ENCODE assay signal across 15 mouse cellular contexts in the genomic region with DNA sequence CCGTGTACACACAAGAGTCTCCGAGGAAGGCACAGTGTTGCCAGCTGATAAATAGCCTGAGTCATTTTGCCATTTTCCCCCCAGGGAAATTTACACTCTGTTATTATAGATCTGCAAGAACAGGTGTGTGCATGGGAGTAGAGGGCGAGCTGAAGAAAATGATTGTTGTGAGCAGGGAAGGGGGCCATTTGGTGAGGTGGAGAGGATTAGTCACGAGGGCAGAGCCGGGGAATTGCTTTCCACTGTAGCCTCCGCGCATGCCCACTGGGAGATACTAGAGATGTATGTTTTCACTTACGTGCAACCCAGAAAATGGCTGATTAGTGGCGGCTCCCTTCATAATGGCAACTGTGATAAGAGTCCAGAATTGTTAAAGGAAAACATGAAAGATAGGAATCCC.
DNase-seq lines count a peak whose midpoint lies in the region; ATAC-seq lines count a peak whose summit lies in the region.
"Had no signal": no experiment of that assay in that cellular context is flagged by ENCODE, and none has a peak within 500 bp of the region (broad histone marks: within the 10 kb centered on the region; RNA-seq: fewer than 3 reads in every experiment).

No protein-coding gene starts in this region.

- H3K4me2 ChIP-seq in limb, embryonic 13.5 days (replicated peaks), result no peak overlapping the region
- no peak overlapping the region for H3K4me2 ChIP-seq in embryonic facial prominence, embryonic 11.5 days (ENCODE audit: low read depth, low read length)
- H3K4me2 ChIP-seq in hindbrain, embryonic 16.5 days (ENCODE audit: low read length), result 0 out of 2 replicates have a peak overlapping the region, but pooled peaks have one; percentile 1
- H3K4me2 ChIP-seq in neural tube, embryonic 15.5 days, result peak overlapping the region; percentile 19; the same call in 1 of the 2 replicates
- H3K4me2 ChIP-seq: liver, embryonic 13.5 days had no signal

- DNase-seq in limb, embryonic 10.5 days (ENCODE audit: low spot score), result no peak
- peak; percentile 59 for DNase-seq in embryonic facial prominence, embryonic 11.5 days (ENCODE audit: low spot score)
- no peak for DNase-seq in spleen, postnatal 14 days (ENCODE audit: low spot score in 2 of 2)
- DNase-seq in c-Kit-positive CD71-positive TER-119-positive erythroid progenitor cells, embryonic 14.5 days (ENCODE audit: low spot score), result no peak
- DNase-seq: cerebellum, adult 9-11 months; gastrocnemius, postnatal 36 days; heart, postnatal 14 days; kidney, postnatal 25 days; liver, embryonic 13.5 days had no signal

- H3K9me3 ChIP-seq in limb, embryonic 13.5 days, result no peaks in the 10 kb centered on the region
- H3K9me3 ChIP-seq in limb, embryonic 10.5 days (replicated peaks), result no peaks in the 10 kb centered on the region
- H3K9me3 ChIP-seq in embryonic facial prominence, embryonic 11.5 days (replicated peaks; ENCODE audit: control insufficient read depth, low read length), result no peaks in the 10 kb centered on the region
- H3K9me3 ChIP-seq in hindbrain, embryonic 16.5 days (ENCODE audit: control insufficient read depth, low read length), result no peaks in the 10 kb centered on the region
- no peaks in the 10 kb centered on the region for H3K9me3 ChIP-seq in neural tube, embryonic 15.5 days (replicated peaks)
- H3K9me3 ChIP-seq: liver, embryonic 13.5 days had no signal

- no peak for ATAC-seq in limb, embryonic 13.5 days (ENCODE audit: low FRiP score, low read depth)
- peak; percentile 59; the same call in 1 of the 2 replicates for ATAC-seq in embryonic facial prominence, embryonic 11.5 days (replicated peaks; ENCODE audit: insufficient number of reproducible peaks, low FRiP score, low TSS enrichment, low read depth)
- ATAC-seq in hindbrain, embryonic 16.5 days, result peak; percentile 84
- ATAC-seq in neural tube, embryonic 15.5 days (ENCODE audit: low FRiP score), result peak; percentile 78
- ATAC-seq: forebrain, embryonic 16.5 days; intestine, embryonic 16.5 days; lung, postnatal 0 days had no signal

- H3K36me3 ChIP-seq in limb, embryonic 13.5 days, result no peaks in the 10 kb centered on the region
- no peaks in the 10 kb centered on the region for H3K36me3 ChIP-seq in limb, embryonic 10.5 days
- no peaks in the 10 kb centered on the region for H3K36me3 ChIP-seq in embryonic facial prominence, embryonic 11.5 days (replicated peaks; ENCODE audit: control insufficient read depth, insufficient read depth, low read depth, low read length)
- H3K36me3 ChIP-seq in hindbrain, embryonic 16.5 days (ENCODE audit: control insufficient read depth, insufficient read depth, low read length), result no peaks in the 10 kb centered on the region
- H3K36me3 ChIP-seq in neural tube, embryonic 15.5 days, result no peaks in the 10 kb centered on the region
- H3K36me3 ChIP-seq: liver, embryonic 13.5 days had no signal

- H3K4me1 ChIP-seq in limb, embryonic 13.5 days, result peaks cover 43% of the 10 kb centered on the region
- peaks cover 15% of the 10 kb centered on the region for H3K4me1 ChIP-seq in limb, embryonic 10.5 days
- H3K4me1 ChIP-seq in embryonic facial prominence, embryonic 11.5 days (ENCODE audit: control insufficient read depth, insufficient read depth, low read length), result no peaks in the 10 kb centered on the region
- H3K4me1 ChIP-seq in hindbrain, embryonic 16.5 days (ENCODE audit: control insufficient read depth, insufficient read depth, low read depth, low read length), result peaks cover 3% of the 10 kb centered on the region; the same call in 1 of the 2 replicates
- peaks cover 7% of the 10 kb centered on the region; the same call in 1 of the 2 replicates for H3K4me1 ChIP-seq in neural tube, embryonic 15.5 days
- H3K4me1 ChIP-seq: liver, embryonic 13.5 days had no signal

- H3K4me3 ChIP-seq in limb, embryonic 13.5 days, result no peak overlapping the region
- H3K4me3 ChIP-seq in limb, embryonic 10.5 days, result no peak overlapping the region
- no peak overlapping the region for H3K4me3 ChIP-seq in embryonic facial prominence, embryonic 11.5 days (ENCODE audit: low read depth, low read length)
- no peak overlapping the region for H3K4me3 ChIP-seq in hindbrain, embryonic 16.5 days (ENCODE audit: low read length)
- no peak overlapping the region for H3K4me3 ChIP-seq in neural tube, embryonic 15.5 days (replicated peaks)
- H3K4me3 ChIP-seq: liver, embryonic 13.5 days had no signal

- no peak overlapping the region for H3K9ac ChIP-seq in limb, embryonic 13.5 days
- no peak overlapping the region for H3K9ac ChIP-seq in embryonic facial prominence, embryonic 11.5 days (replicated peaks; ENCODE audit: low read length)
- H3K9ac ChIP-seq in hindbrain, embryonic 16.5 days (ENCODE audit: low read depth, low read length), result no peak overlapping the region
- no peak overlapping the region for H3K9ac ChIP-seq in neural tube, embryonic 15.5 days (replicated peaks)
- H3K9ac ChIP-seq: liver, embryonic 13.5 days had no signal

- WGBS in limb, embryonic 13.5 days, result 40% methylated on average over 9 of the region's 9 CpGs
- WGBS in limb, embryonic 10.5 days, result 79% methylated on average over 9 of the region's 9 CpGs
- WGBS in embryonic facial prominence, embryonic 11.5 days, result 40% methylated on average over 9 of the region's 9 CpGs
- WGBS in hindbrain, embryonic 16.5 days, result 60% methylated on average over 9 of the region's 9 CpGs
- WGBS in neural tube, embryonic 15.5 days, result 39% methylated on average over 9 of the region's 9 CpGs

- H3K27ac ChIP-seq in limb, embryonic 13.5 days, result 0 out of 2 replicates have a peak overlapping the region, but pooled peaks have one; percentile 10
- H3K27ac ChIP-seq in limb, embryonic 10.5 days, result no peak overlapping the region
- H3K27ac ChIP-seq in embryonic facial prominence, embryonic 11.5 days (replicated peaks; ENCODE audit: low read depth, low read length), result no peak overlapping the region
- H3K27ac ChIP-seq in hindbrain, embryonic 16.5 days (ENCODE audit: low read depth, low read length), result peak overlapping the region; percentile 25; the same call in 1 of the 2 replicates
- peak overlapping the region; percentile 45 for H3K27ac ChIP-seq in neural tube, embryonic 15.5 days (replicated peaks)
- H3K27ac ChIP-seq: liver, embryonic 13.5 days had no signal

- H3K27me3 ChIP-seq in limb, embryonic 13.5 days, result no peaks in the 10 kb centered on the region
- no peaks in the 10 kb centered on the region for H3K27me3 ChIP-seq in limb, embryonic 10.5 days (ENCODE audit: low read depth, poor library complexity, severe bottlenecking)
- no peaks in the 10 kb centered on the region for H3K27me3 ChIP-seq in embryonic facial prominence, embryonic 11.5 days (ENCODE audit: control insufficient read depth, insufficient read depth, low read length)
- no peaks in the 10 kb centered on the region for H3K27me3 ChIP-seq in hindbrain, embryonic 16.5 days (replicated peaks; ENCODE audit: control insufficient read depth, insufficient read depth, low read length)
- H3K27me3 ChIP-seq in neural tube, embryonic 15.5 days (replicated peaks), result no peaks in the 10 kb centered on the region
- H3K27me3 ChIP-seq: liver, embryonic 13.5 days had no signal

Comparison
In these comparisons a context has a peak if more than half of its experiments do, and no peak if none do; other contexts are left out.
1. H3K27ac ChIP-seq: peak in limb, embryonic 13.5 days (single experiment), hindbrain, embryonic 16.5 days (single experiment) and neural tube, embryonic 15.5 days (single experiment); none in limb, embryonic 10.5 days (single experiment) and embryonic facial prominence, embryonic 11.5 days (single experiment).
2. H3K4me2 ChIP-seq: peak in hindbrain, embryonic 16.5 days (single experiment) and neural tube, embryonic 15.5 days (single experiment); none in limb, embryonic 13.5 days (single experiment) and embryonic facial prominence, embryonic 11.5 days (single experiment).